Mouse (Mus musculus): ENCODE results near the gene Il10.

Il10 gene

GRCm38 (mm10) chr1:131019492-131020098, at the start of gene Il10:
Gene Il10 (plus strand): TSS chr1:131019845.
- no peak for DNase-seq (ENCODE audit: inconsistent ontology term)

DNA sequence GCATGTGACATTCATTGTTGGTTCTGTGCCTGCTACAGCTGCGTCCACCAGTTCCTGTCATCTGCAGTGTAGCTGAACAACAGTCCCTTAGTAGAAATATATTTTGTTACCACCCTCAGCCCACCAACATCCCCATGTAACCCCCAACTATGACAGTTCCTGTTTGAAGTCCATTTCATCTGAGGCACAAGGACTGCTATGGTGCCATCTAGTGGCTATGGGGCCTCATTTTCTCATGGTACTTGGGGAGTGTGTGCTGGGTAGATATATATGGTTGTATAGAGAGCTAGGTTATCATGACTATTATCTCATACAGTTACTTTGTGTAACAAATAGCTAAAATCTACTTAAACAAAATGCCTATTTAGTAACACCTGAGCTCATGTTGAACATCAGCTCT, 40.2 kb upstream of the Il10 start:
- peak; percentile 29 for DNase-seq (ENCODE audit: inconsistent ontology term)

DNA sequence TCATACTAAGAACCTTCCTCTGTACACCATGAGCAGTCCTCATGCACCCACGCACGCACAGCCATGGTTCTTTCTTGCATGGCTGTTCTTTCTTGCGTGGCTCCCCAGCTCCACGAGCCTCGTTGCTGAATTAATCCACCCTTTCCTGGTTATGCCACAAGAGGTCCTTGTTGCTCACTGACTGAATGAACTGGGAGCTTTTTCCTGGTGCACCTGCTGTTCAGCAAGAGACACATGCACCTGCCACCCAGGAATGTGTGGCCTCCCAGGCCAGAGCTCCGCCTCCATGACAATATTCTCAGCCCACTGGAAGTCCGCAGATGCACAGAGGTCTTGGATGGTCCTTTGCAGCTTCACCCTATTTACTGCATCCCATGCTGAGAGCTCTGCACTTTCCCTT, 35.2 kb upstream of the Il10 start:
- no peak for DNase-seq (ENCODE audit: inconsistent ontology term)

GRCm38 (mm10) chr1:130987001-130987400, 32.6 kb upstream of the Il10 start:
- no peak for DNase-seq (ENCODE audit: inconsistent ontology term)

- DNase-seq (ENCODE audit: inconsistent ontology term) = no peak
Measured at GRCm38 (mm10) chr1:130987418-130987817, 32.2 kb upstream of the Il10 start.

GRCm38 (mm10) chr1:130989331-130989730, 30.3 kb upstream of the Il10 start:
- no peak for DNase-seq (ENCODE audit: inconsistent ontology term)

DNA sequence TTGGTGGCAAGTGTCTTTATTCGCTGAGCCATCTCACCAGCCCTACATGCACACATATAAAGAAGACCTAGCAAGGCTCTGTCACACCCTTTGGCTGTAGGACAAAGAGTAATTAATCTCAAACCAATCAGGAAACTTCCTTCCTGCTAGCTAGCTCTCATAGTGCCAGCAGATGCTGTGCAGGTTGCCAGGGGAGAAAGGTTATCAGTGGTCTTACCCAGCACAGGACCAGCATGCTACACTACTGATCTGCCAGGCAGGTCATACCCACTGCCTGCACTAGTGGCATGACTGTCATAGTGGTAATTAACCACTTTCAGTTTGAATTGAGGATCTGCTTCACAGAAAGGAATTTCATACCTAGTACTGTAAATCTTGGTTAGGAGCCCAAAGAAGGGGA, 29.2 kb upstream of the Il10 start:
- no peak for DNase-seq (ENCODE audit: inconsistent ontology term)

DNA sequence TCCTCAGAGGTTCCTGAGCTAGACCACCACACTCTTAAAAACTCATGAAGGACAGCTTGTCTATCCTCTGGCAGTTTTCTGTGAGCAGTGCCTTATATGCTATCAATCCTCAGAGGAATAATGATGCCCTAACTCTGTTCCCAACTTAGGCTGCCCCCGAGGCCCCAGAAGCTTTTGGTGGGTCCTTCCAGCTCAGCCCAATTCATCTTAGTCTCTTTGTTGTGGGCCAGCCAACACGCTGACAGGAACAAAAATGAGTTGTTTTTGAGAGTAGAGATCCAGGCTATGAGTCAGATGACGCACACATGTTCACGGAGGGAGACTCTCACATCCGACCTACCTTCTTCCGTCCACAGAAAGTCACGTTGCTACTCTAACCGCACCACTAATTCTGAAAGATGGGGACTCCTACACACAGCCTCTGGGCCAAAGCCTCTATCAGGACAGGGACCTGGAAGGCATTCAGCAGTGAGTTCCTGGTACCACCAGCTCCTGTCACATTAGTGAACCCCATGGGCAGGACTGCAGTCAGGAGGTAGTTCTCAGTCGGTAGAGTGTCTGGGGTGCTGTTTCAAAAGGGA, 26.0 kb upstream of the Il10 start:
- DNase-seq (ENCODE audit: inconsistent ontology term) = no peak

DNA sequence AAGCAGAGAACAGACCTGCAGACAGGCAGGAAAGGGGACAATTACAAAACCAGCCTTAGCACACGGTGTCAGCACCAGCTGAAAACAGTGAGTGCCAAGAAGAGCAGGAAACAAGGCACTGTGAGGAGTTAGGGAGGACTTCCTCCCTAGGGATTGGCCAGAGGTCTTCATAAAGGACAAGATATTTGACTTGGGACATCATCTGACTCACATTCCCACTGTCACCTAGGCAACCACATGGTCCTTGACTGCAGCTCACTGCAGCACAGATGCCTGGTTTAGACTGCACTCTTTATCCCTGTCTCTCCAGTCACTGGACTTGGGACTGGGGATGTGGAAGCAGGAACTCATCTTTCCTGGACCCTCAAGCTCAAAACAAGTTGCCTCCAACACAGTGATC, 24.1 kb upstream of the Il10 start:
- DNase-seq (ENCODE audit: inconsistent ontology term) = no peak

- DNase-seq (ENCODE audit: inconsistent ontology term) = no peak
Measured at GRCm38 (mm10) chr1:130996356-130996755, 23.3 kb upstream of the Il10 start.

DNA sequence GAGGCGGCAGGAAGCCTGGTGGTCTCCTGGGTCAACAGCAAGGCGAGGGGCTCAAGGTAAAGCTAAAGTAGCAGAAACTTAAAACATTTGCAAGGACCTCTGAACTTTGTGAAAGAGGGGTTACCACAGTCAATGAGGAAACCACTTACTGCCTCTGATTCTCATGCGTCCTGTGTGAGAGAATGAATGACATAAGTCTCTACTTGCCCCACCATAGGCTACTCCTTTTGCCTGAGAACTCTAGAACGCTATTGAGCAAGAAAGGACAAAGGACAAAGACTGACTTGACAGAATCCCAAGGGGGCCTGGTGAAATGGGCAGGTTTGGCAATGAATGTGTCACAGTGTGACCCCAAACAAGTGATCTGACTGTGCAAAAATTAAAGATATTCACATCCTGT, 22.2 kb upstream of the Il10 start:
- no peak for DNase-seq (ENCODE audit: inconsistent ontology term)

- DNase-seq (ENCODE audit: inconsistent ontology term) = no peak
Measured at GRCm38 (mm10) chr1:130998321-130998720, 21.3 kb upstream of the Il10 start.

GRCm38 (mm10) chr1:130999708-131000107, 19.9 kb upstream of the Il10 start:
- DNase-seq (ENCODE audit: inconsistent ontology term) = no peak

GRCm38 (mm10) chr1:131000296-131000695, 19.3 kb upstream of the Il10 start:
- no peak for DNase-seq (ENCODE audit: inconsistent ontology term)

GRCm38 (mm10) chr1:131002561-131002960, 17.1 kb upstream of the Il10 start:
- DNase-seq (ENCODE audit: inconsistent ontology term) = no peak

- no peak for DNase-seq (ENCODE audit: inconsistent ontology term)
Measured at GRCm38 (mm10) chr1:131003037-131003922, 16.4 kb upstream of the Il10 start.

DNA sequence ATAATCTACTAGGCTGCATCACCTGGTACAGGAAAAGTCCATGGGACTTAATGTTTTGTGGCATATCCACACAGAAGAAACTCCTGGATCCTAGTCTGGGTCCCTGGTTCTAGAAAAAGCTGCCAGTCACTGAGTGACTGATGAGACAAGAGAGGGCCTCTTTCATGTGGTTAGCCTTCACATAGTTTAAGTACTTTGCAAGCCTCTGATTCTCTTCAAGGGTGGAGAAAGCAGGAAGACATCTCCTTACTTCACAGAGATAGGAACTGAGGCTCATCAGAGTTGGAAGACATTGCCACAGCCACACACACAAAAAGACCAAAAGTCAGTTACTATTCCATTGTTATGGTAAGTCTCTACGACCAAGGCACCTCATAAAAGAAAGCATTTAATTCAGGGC, 13.6 kb upstream of the Il10 start:
- no peak for DNase-seq (ENCODE audit: inconsistent ontology term)

DNA sequence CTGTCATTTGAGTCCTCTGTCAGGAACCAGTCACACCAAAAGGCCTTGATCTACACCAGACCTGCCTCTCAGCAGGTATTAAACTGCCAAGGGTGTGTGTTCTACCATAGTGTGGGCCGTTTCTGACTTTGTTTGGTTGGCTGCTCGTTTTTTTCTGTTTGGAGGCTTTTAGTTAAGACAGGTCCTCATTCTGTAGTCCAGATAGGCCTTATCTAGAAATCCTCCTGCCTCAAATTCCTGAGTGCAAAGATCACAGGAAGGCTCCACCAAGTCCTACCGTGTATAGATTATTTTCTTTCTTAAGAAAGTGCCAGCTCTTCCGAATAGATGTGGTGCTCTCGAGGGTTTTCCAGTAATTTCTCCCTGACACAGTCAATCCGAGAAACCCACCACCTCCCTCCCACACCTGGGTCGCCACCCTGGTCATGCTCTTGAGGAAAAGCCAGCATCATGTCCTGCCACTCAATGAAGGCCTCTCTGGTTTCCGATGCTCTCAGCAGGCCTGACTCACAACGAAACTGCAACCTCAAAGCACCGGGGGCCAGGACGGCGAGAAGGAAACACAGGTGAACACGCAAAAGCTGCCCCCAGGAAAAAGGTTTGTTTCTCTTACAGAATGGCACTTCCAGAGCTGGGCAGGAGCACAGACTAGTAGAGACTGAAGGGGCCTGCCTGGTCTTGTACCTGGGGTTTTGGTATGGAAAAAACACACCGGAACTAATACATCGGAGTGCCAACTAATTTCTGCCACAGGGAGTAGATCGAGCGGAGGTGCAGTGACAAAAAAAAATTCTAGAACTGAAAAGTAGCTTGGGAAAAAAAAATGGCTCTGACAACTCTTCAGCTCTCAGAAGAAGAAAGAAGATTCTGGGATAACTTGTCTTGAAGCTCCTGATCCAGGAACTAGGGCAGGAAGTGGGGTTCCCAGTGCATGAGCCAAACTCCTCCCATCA, 9.2 kb upstream of the Il10 start:
- DNase-seq (ENCODE audit: inconsistent ontology term) = no peak

GRCm38 (mm10) chr1:131012494-131012893, 7.2 kb upstream of the Il10 start:
- no peak for DNase-seq (ENCODE audit: inconsistent ontology term)

DNA sequence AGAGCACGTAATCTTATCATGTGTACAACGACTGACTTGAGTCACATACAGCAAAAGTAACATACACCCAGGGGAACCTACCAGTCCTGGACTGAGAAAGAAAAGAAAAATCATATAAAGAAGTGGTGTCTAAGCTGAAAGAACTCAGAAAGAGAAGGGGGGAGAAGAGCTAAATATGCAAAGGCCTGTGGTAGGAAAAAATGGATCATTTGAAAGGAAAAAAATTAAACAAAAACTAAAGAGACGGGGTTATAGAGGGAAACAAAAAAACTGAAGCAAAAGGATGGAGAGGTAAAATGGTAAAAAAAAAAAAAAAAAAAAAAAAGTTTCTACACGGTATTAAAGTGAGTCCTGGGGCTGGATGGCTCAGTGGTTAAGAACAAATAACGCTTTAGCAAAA, 5.7 kb upstream of the Il10 start:
- no peak for DNase-seq (ENCODE audit: inconsistent ontology term)

DNA sequence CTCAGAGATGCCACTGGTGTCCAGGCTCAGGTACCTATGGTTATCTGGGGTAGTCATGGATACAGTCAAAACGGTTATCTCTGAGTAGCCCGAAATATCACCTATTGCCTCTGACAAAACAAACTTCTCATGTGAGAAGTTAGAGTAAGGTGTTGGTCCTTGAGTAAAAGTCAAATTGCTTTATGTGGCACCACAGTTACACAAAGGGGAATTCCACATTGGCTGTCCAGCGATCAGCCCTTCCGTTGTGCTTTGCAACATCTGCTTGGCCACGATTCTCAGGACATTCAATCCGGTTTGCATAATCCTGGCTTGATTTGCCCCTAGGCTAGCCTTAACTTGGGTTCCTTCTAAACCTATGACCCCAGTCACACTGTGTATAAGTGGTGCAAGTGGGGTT, 4.4 kb upstream of the Il10 start:
- no peak for DNase-seq (ENCODE audit: inconsistent ontology term)

- no peak for DNase-seq (ENCODE audit: inconsistent ontology term)
Measured at GRCm38 (mm10) chr1:131015879-131016278, 3.8 kb upstream of the Il10 start.
